Mouse (Mus musculus) adipocyte (in vitro differentiated cells): ENCODE results near the gene Eml5.

ENCODE experiments used
- DNase-seq: peaks from one replicate; pipeline ENCODE4 v3.0.0-alpha.2; 2016; ENCODE audit warnings: low spot score

Eml5 gene

DNA sequence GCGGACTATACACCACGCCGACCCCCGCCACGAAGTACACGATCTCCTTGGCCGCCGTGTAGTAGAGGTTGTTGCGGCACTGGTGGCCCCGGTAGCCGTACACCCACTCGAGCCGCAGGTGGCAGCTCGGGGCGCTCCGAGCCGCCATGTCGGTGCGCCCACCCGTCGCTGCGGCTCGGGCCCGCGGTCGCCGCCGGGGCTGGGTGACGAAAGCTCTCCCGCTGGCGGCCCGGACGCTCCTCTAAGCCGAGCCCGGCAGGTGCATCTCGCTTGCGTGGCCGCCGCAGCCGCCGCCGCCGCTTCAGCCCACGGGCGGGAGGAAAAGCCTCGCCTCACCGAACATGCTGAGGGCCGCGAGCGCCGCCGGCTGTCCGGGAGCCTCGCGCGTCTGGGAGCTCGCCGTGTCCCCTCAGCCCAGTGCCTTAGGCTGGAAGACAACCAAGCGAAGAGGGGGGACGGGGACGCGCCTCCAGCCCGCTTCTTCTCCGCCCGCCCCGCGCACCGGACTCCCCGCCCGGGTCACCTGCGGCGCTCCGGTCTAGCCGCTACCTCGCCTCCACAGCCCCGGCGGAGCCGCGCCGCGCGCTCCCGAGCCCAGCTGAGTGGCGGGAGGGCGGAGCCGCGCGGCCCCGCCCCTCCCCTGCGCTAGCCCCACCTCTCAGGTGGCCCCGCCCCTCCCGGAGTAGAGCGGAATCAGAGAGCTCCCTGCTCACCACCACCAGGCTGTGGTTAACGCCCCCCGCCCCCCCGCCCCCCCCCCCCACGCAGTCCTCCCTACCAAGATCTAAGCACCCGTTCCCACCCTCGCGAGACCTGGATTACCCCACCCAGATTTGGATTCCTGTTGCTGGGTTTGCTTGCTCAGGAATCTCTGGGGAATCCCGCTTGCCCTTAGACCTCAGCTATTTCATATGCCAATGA is at the start of gene Eml5:
Gene Eml5 (minus strand): TSS at position 604 of the 921 bp plus-strand sequence.
- peak; percentile 81 for DNase-seq

DNA sequence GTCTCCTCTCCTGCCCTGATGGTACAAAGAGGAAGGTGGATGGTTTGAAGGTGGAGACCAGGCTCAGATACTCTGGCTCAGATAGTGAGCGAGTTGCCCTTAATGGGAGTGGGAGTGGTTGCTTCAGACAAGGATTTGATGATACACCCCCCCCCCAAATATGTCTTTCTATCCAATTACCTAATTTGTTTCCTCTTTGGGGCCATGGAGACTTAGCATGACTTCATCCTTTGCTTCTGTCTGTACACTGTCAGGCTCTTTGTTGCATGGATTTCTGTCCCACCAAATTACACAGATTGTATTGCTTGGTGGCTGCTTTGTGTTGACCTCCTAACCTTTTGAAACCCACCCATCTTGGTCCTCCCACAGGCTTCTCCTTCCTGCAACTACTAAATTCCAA is 31.6 kb upstream of the Eml5 start:
- no peak for DNase-seq

DNA sequence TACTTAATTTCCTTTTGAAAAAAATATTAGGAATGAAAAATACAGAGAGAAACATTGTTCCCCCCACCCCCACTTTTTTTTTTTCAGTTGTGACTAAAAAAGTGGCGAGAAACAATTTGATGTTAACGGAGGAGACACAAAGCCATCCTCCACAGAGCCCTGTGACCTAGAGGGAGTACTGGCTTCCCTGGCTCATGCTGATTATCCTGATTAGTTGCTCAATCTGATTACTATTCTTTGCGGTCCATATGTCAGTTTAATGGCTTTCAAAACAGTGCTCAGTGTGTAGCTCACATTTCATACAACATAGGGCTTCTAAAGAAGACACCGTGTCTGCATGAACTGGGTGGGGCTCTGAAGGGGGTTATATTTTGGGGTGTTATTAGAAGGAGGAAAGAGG is 31.2 kb upstream of the Eml5 start:
- no peak for DNase-seq

DNA sequence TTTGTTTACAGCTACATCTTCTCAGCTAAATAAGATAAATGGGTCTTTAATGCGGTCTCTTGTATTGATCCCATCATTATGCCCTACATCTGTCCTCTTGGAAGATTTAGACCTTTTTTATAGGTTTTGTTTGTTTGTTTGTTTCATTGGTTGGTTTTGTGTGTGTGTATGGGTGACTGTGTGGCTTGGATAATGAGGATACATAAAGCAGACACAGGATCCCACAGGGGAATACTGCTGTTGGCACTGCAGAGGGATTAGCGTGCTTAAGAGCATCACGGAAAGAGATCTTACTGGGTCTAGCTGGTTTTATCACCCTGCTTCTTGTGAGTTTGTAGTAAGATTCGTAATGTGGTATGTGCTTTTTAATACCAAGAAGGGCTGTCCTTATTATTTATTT is 29.9 kb upstream of the Eml5 start:
- no peak for DNase-seq

DNA sequence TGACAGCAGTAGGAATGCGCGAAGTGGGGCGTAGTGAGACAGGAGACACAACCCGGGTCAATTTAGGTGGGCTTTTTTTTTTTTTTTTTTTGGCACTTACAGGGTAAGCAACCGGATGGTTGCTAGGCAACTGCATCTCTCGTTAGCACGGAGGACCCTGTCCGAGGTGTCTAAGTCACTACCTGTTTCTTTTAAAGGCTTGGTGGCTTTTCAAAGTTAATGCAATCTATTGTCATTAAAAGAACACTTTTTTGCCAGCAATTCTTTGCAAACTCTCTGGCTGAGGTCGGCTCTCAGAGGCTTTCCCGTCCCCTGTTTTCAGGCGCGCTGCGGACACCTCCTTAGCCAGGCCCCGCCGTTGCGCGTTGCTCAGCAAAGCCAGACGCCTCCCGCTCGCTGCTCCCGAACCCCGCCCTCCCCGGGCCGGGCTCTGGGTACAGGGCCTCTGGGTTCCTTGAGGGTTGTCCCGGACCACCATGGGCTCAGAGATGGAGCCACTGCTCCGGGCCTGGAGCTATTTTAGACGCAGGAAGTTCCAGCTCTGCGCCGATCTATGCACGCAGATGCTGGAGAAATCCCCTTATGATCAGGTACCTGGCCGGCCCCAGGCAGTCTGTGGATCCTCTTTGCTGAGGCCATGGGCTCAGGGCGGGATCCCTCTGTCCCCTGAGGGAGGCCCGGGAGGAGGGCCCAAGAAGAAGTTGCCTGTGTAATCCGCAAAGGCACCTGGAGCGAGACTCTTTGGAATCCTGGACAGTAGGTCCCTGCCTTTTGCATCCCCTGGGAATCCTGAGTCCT is 19.1 kb upstream of the Eml5 start, which contains the start of gene Ttc8:
Gene Ttc8 (plus strand): TSS at position 381 of the 798 bp plus-strand sequence.
- peak; percentile 90 for DNase-seq

DNA sequence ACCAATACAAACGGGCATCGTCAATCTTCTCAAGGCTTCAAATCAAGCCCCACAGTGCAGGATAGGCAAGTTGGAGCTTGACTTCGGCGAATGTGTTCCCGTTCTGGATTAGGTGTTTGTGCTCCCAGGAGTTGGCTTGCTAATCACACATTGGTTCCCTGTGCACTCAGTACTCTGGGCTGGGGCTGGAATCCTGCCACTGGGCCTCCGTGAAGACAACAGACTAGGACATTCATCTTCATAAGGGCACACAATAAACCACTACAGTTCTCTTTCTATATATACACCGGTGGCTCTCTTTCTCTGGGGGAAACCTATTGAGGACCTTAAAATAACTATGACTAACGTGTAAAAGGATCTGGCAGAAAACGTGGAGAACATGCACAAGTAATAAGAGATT is 8.8 kb upstream of the Eml5 start:
- no peak for DNase-seq

DNA sequence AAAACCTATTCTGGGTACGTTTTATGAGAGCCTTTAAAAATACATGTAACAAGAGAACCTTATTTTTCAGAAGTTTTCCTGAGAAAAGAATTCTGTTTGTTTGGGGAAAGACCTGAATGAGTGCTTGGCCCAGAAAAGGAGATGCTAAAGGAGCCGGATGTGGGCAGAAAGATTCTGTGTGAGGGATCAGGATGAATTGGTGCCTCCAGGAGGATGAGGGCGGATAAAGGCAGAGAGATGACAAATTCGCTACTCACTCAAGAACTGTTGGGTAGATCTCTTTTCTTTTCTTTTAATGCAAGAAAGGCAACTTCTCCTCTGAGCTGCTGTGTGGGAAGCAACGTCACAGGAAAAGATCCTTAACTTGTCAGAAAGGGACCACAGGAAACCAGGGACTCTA is 4.2 kb upstream of the Eml5 start:
- no peak for DNase-seq

DNA sequence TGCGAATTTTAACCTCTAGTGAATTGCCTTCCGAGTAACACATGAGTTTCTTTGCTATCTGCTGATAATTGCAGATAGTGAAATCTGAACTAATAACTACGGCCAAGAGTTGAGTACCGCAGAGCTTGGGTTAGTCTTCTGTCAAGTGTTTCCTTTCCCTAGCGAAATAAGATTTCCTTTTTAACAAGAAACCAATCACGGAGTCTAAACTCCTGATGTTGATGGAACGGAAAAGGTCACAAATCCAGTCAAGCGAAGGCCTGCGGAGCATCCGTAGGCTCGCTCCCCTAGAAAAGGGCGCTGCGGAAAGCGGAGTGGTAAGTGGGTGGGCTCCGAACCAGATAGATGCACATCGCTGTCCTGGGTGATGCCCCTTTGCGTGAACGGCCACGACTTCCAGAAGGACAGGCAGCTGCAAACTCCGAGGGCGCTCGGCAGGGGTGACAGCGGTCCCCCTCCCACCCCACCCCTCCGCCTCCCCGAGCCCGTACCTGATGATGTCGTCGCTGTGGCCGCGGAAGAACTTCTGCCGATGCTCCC is 873 bp downstream of the Eml5 start:
- no peak for DNase-seq

DNA sequence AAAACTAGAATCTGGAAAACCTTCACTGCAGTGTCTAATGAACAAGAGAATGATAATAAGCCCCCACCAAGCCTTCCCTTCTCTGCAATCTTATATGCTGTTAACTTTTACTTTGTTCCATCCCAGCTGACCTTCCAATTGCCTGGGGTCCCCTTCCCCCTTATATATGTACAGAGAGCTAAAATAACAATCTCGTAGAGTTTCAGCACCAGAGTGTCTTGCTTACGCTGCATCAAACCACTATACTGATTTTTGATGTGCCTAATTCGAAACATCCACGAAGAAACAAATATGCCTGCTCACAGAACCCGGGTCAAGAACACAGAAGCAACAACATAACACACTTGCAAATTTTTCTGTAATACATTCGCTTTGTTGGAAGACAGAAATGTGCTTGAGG is 1.6 kb downstream of the Eml5 start:
- DNase-seq = no peak

DNA sequence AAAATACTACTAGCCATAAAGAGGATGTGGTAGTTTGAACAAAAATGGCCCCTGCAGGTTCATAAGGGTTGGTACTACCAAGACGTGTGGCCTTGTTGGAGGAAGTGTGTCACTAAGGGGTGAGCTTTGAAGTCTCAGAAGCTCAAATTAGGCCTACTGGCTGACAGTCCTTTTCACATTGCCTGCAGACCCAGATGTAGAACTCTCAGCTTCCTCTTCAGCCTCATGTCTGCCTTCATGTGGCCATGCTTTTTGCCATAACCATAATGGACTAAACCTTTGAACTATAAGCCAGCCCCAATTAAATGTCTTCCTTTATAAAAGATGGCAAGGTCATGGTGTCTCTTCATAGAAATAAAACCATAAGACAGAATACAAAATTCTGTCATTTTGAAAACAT is 4.5 kb downstream of the Eml5 start:
- no peak for DNase-seq

DNA sequence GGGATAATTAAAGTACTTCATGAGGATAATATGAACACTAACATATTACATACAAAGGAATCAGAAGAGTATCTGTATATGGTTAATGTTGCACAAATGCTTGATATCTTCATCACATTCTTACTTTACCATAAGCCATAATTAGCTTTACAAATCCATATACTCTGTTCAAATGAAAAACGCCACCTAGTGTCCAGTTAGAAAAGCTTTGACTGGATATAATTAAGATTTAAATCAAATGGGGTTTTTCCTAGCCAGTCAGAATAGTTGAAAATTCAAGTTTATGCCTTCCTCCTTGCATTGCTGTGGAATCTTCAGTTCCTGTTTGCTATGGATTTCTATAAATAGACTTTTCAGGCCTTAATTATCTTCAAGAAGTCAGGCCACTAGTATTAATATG is 16.8 kb downstream of the Eml5 start:
- DNase-seq = no peak

DNA sequence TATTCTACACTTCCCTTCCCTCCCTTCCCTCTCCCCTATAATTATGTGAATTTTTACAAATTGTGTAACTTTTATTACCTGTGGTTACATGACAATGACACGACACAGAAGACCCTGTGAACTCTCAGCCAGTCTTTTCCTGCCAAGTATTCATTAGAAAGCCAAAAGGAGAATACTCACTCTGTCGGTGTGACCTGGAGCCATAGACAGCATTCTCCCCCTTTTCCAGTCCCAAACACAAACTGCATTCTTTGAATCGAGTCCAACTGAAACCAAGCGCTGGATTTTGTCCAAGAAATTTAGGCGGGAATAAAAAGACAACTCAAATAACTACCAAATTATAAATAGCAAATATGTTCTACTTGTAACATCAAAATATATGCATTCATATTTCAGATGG is 19.5 kb downstream of the Eml5 start:
- peak; percentile 32 for DNase-seq

DNA sequence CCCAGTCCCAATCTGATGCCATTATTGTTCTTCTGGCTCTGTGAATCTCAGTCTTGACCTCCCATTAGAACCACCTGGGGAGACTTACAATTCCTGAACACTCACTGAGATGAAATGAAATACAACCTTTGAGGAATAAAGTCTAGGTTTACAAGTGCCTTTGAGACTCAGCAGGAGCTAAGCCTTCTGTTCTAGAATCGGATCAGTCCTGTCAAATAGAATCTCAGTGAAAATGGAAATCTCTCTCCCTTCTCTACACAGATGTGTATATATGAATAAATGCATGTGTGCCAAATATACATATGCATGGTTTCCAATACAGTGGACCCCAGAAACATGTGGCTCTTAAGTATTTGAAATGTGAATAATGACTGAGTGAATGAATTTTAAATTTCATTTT is 22.6 kb downstream of the Eml5 start:
- DNase-seq = no peak

DNA sequence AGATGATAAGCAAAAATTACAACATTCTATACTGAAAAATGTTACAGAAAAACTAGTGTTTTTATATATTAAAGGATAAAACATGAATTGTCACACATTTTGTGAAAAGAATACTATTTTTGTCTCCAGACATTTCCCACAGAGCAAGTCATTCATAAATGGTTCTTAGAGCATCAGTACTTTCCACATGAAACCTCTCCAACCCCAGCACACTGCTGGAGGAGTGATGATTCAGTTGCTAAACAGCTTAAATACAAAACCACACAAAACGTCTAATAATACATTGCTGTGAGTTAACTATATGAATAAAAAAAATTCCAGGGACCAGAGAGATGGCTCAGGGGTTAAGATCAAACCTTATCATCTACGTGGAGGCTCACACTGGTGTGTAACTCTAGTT is 26.1 kb downstream of the Eml5 start:
- DNase-seq = no peak

DNA sequence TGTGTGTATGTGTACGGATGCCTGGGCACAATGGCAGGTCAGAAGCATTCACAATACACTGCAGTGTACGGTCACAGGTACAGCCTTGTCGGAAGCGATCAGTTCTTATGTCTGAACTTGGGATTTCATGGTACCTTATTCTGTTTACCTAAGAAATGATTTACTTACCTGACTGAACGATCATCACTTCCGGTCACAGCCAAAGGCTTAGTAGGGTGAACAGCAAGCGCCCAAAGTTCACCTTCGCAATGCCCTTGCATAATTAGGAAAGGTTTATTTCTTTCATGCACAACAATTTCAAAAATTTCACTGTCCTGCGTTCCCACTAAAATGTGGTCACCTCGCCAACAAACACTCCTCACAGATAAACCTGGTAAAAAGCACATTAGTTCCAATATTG is 28.4 kb downstream of the Eml5 start:
- no peak for DNase-seq

DNA sequence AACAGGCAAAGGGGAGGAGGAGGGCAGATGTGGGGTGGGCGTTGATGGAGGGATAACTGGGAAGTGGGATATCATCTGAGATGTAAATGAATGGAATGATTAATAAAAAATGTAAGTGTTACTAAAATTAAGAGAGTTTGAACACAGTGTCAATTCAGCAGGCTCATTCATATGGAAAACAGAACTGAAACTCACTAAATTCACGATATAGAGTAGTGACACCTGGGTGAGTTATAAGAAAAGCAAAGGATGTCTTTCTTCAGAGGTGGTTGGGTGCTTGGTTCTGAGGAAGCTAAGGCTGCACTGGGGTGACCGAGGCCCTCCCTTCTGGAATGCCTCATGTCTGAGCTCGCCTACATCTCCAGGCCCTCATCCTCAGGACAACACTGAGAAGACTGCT is 37.8 kb downstream of the Eml5 start:
- no peak for DNase-seq

DNA sequence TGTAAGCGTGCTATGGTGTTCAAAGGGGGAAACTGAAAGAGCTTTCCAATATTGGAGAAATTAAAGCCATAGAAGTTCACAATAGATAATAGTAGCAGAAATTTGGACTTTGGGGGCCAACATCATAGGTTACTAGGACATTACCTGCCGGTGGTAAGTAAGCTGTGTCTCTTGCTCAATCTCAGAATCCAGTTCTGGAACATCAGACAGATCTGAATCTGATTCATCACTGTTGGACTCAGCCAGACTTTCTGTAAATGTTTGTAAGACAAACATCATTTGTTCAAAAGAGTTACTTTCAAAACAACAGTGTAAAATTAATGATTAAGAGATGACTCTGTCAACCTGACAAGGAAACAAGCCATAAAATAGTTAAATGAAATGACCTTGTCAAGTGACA is 41.0 kb downstream of the Eml5 start:
- no peak for DNase-seq

DNA sequence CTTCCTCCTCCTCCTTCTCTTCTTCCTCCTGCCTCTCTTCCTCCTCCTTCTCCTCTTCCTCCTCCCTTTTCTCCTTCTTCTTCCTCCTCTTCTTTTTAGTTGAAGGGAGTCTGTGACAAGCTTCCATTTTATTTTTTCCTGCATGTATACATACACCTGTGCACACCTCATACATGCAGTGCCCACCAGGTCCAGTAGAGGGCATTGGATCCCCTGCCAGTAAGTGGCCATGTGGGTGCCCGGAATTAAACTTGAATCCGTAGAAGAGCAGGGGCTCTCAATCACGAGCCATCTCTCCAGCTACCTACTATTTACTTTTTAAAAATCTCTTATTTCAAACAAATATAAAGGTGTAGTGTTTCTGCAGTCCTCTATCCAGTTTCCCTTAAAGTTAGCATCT is 50.5 kb downstream of the Eml5 start:
- DNase-seq = peak; percentile 43

DNA sequence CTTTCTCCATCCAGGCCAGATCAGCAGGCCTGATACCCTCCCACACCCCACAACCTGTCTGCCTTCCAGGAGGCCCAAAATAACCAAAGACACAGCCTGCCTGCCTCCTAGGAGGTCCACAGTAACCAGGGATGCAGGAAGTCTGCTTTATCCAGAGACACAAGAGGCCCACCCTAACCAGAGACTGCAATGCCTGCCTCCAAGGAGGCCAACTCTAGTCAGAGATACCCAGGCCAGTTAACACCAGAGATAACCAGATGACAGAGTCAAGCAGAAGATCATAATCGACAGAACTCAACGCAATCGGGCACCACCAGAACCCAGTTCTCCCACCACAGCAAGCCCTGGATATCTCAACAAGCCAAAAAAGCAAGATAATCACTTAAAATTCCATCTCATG is 56.5 kb downstream of the Eml5 start:
- no peak for DNase-seq

DNA sequence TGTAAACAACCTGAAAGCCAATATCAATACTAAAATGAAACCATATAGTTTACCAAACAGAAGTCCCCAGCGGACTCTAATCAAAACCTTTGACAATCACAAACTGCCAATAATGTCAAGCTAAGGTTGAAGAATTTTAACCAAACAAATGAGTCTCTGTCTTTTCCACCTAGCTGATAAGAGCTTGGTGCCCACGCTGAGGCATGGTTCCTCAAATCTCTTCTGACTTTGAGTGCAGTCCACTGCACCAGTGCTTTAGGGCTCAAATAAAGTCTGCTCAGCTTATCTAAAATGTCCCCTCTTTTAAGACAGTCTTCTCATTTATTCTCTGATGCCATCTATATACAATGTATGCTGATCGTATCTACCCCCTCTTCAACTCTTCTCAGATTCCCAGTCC is 61.1 kb downstream of the Eml5 start:
- DNase-seq = no peak

DNA sequence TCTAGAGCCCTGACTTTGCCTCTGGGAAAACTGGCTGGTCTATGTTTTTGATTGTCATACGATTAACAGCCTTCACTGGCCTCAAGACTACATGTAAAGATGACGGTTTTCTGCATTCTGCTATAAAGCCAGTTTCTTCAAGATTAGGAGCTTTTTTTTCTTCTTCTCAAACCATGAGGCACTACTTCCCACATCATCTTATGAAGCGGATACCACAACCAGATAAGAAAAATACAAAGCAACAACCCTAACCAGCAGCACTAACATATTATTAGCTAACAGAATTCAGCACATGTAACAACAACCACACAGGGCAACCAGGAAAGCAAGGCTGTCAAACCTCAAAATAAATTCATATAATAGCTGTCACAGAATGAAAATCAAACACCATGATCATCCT is 63.3 kb downstream of the Eml5 start:
- no peak for DNase-seq

DNA sequence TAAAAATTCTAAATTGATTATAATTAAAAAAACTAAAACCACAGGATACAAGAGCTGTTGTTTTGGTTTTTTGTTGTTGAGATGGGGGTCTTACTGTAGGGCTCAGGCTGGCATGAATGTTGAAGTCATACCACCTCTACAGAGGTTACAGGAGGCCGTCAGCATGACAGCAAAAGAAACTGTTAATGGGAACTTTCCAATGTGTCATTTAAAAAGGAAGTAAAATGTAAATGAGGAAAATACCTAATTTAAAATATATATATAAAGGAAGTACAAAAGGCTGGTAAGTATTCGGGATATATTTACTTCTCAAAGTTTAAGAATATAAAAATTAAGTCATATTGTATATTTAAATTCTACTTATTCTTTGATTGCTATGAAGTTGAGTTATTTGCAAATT is 65.8 kb downstream of the Eml5 start:
- DNase-seq = no peak

DNA sequence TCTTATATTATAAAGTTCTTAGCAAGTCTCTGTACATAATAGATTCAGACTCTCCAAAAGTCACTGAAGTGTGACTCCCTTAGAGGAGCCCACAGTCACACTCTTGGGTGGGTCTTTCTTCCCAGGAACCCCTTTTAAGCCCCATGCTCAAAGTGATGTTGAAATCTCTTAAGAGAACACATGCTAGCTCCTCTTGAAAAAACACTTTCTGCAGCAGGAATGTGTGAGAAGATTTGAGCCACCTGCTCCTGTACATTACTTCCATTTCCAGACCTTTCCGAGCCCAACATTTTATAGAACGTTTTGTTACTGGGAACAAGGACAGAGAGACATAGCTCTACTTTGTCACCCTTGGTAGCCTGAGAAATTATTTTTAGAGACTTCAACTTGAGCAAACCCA is 66.4 kb downstream of the Eml5 start:
- DNase-seq = no peak
